Mouse (Mus musculus) CD4-positive helper T cell, adult 2 months (primary cell): ENCODE measurements around the gene Vmn2r108.
"Not testable (repeated sequence)": the region's sequence is repeated elsewhere in the genome, so short reads cannot be mapped to it uniquely, and the experiment has no call there.

Experiments used
- DNase-seq: peaks from one replicate; pipeline ENCODE4 v3.0.0-alpha.2; 2012; ENCODE audit warnings: low read depth, missing footprints, low spot score

Gene Vmn2r108

GRCm38 (mm10) chr17:20481231-20481630 lies at the start of gene Vmn2r108:
Vmn2r108 (minus strand) TSS chr17:20481331.
- DNase-seq = no peak

GRCm38 (mm10) chr17:20508247-20508646 lies 27.1 kb upstream of the Vmn2r108 start:
- not testable (repeated sequence) for DNase-seq

- no peak for DNase-seq
These were observed 16.7 kb upstream of the Vmn2r108 start, which contains the start of gene Vmn1r225 for GRCm38 (mm10) chr17:20497858-20498257. Vmn1r225 (plus strand) TSS chr17:20498158.

GRCm38 (mm10) chr17:20473311-20473710 lies 7.8 kb downstream of the Vmn2r108 start:
- DNase-seq = no peak

- DNase-seq = no peak
These were observed 41.9 kb downstream of the Vmn2r108 start for GRCm38 (mm10) chr17:20439263-20439662.

- DNase-seq = no peak
These were observed 67.3 kb downstream of the Vmn2r108 start, which contains the start of gene Vmn1r224 for GRCm38 (mm10) chr17:20413846-20414245. Vmn1r224 (plus strand) TSS chr17:20414146.
